Mouse (Mus musculus) hindbrain, embryonic 10.5 days (tissue): Measurements from ENCODE around the gene Cxcl13. TPM values are rescaled to one million over a fixed set of nuclear protein-coding genes. Genes with fewer than 3 reads are reported as not detected.
A peak's percentile ranks its signal among the peaks of the same experiment; 100 is the strongest.
"Not testable (repeated sequence)": the region's sequence is repeated elsewhere in the genome, so short reads cannot be mapped to it uniquely, and the experiment has no call there.

Experiments
- DNase-seq: peaks from one replicate; pipeline ENCODE4 v3.0.0-alpha.2; 2017; ENCODE audit warnings: low spot score
- H3K27ac ChIP-seq: fragments of 300-500 bp; sonication (generic); 2 replicates; pipeline ENCODE4 v1.5.1; 2016; ENCODE audit warnings: mild to moderate bottlenecking, moderate library complexity
- H3K27me3 ChIP-seq: fragments of 300-500 bp; sonication (generic); 2 replicates; pipeline ENCODE4 v1.6.1; 2016; ENCODE audit warnings: mild to moderate bottlenecking; ENCODE audit not compliant: poor library complexity, insufficient read depth, severe bottlenecking
- H3K36me3 ChIP-seq: fragments of 300-500 bp; sonication (generic); 2 replicates; pipeline ENCODE4 v1.6.1; 2016; ENCODE audit warnings: mild to moderate bottlenecking, moderate library complexity
- H3K4me1 ChIP-seq: fragments of 300-500 bp; sonication (generic); replicated peaks from 2 replicates; pipeline ENCODE4 v1.6.1; 2016; ENCODE audit warnings: mild to moderate bottlenecking
- H3K4me3 ChIP-seq: fragments of 300-500 bp; sonication (generic); 2 replicates; pipeline ENCODE4 v1.5.1; 2016; ENCODE audit warnings: mild to moderate bottlenecking, moderate library complexity
- H3K9me3 ChIP-seq: fragments of 300-500 bp; sonication (generic); 2 replicates; pipeline ENCODE4 v1.6.1; 2016; ENCODE audit warnings: mild to moderate bottlenecking, moderate library complexity
- WGBS: fragments of 180-500 bp; shearing (Covaris S2); methylation state at CpG from one replicate; pipeline ENCODE4 v1.1.7; 2016; 5-methylcytosine and 5-hydroxymethylcytosine counted together
- polyA plus RNA-seq: library from polyadenylated mRNA; unstranded; fragments of >200 nt; fragmentation: Nextera tagmentation; extraction: Ambion mirVana; gene quantifications from 2 replicates; pipeline ENCODE4 v1.2.1, GENCODE M21; 2016

The Cxcl13 gene
- polyA plus RNA-seq, 1 experiment from 2014 or later = 0.26 TPM

GRCm38 (mm10) chr5:95946344-95946743, 10.4 kb upstream of the Cxcl13 start:
- 79% methylated on average over 2 of the region's 2 CpGs for WGBS
- Histone ChIP-seq H3K4me1 (peaks cover 7% of the 10 kb centered on the region), H3K27ac (no peak overlapping the region), H3K9me3 (no peaks in the 10 kb centered on the region), H3K4me3 (no peak overlapping the region), H3K36me3 (no peaks in the 10 kb centered on the region), H3K27me3 (no peaks in the 10 kb centered on the region)
- DNase-seq = no peak

DNA sequence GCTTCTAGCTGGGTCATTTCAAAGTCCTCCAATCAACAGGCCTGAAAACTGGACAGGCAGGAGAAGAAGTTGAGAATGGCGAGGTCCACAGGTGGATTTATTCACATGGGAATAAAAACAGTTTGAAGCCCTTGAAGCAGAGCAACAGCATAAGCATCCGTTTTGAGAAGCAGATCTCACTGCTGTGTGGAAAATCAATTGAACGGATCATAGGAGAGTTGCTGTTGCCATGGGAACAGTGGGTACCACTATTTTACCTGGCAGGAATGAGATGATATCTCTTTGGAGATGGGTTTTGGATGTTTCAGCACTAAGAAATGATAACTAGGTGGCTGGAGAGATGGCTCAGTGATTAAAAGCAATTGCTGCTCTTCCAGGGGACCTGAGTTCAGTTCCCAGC, 8.1 kb upstream of the Cxcl13 start:
- Histone ChIP-seq H3K27me3 (no peaks in the 10 kb centered on the region), H3K4me1 (no peaks in the 10 kb centered on the region), H3K4me3 (no peak overlapping the region), H3K27ac (no peak overlapping the region), H3K9me3 (no peaks in the 10 kb centered on the region), H3K36me3 (no peaks in the 10 kb centered on the region)
- WGBS = 81% methylated on average over 3 of the region's 3 CpGs
- no peak for DNase-seq

DNA sequence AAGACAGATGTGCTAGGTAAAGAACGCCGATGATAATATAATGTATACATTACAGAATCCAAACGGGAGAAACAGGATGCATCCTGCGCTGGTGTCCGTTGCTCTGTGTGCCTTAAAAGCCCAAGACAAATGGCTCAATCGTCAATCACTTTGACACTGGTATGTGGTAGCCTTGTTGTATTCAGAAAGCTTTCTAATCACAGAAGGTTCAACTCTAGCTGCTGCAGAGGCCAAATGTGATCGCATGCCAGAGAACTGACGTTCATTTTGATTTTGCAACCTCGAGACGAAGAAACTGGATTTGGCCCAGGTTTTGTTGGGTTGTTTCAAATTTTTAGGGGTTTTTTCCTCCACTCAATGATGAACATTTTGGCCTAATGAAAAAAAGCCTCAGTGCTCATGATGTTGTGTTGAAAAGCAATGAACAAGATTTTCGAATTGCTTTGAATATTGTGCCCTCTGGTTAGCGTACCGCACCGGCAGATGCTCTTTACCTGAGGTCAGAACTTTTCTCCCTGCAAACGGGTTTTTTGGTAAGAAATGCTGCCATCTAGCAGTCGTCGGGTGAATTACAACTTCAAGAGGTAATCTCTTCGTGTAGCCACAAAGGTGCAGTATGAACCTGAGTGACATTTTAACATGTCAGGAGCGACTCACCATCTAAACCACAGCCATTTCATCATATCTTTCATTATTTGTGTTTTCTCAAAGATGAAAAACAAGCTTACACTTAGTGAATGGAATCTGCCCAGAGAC, 6.6 kb upstream of the Cxcl13 start:
- Histone ChIP-seq H3K9me3 (no peaks in the 10 kb centered on the region), H3K27me3 (no peaks in the 10 kb centered on the region), H3K27ac (no peak overlapping the region), H3K4me1 (no peaks in the 10 kb centered on the region), H3K36me3 (no peaks in the 10 kb centered on the region), H3K4me3 (no peak overlapping the region)
- 45% methylated on average over 19 of the region's 19 CpGs for WGBS
- peak; percentile 43 for DNase-seq

- Histone ChIP-seq H3K4me1 (no peaks in the 10 kb centered on the region), H3K9me3 (no peaks in the 10 kb centered on the region), H3K27ac (no peak overlapping the region), H3K36me3 (no peaks in the 10 kb centered on the region), H3K27me3 (no peaks in the 10 kb centered on the region), H3K4me3 (no peak overlapping the region)
- no peak for DNase-seq
- 73% methylated on average over 2 of the region's 2 CpGs for WGBS
Measured at GRCm38 (mm10) chr5:95964940-95965339, 8.2 kb downstream of the Cxcl13 start.

DNA sequence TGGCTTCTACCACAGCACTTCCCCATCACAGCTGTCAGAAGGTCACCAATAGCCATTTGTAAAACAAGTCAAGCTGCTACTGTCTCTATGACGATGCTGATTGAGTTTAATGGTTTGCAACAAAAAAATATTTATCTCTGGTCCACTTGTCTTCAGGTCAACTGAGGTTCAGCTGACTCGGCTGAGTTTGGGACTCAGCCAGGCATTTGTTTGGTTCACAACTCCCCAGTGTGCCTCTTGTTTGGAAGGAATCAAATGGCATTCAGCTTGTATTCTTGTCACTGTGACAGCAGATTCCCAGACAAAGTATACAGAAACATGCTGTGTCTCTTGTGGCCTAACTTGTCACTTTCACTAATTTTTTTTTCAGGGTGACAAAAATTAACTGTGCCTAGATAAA, 9.9 kb downstream of the Cxcl13 start:
- DNase-seq = no peak
- Histone ChIP-seq H3K36me3 (no peaks in the 10 kb centered on the region), H3K27ac (no peak overlapping the region), H3K9me3 (no peaks in the 10 kb centered on the region), H3K4me3 (no peak overlapping the region), H3K4me1 (no peaks in the 10 kb centered on the region), H3K27me3 (no peaks in the 10 kb centered on the region)
- WGBS = 47% methylated on average over 2 of the region's 2 CpGs

GRCm38 (mm10) chr5:95970845-95971244, 14.1 kb downstream of the Cxcl13 start:
- no peaks in the 10 kb centered on the region for H3K36me3 ChIP-seq
- DNase-seq = peak; percentile 29
- no peaks in the 10 kb centered on the region for H3K9me3 ChIP-seq
- WGBS = 41% methylated on average over 6 of the region's 6 CpGs
- H3K27me3 ChIP-seq = 0 out of 2 replicates have a peak, but pooled peaks cover 3% of the 10 kb centered on the region
- no peak overlapping the region for H3K27ac ChIP-seq
- H3K4me3 ChIP-seq = no peak overlapping the region
- no peaks in the 10 kb centered on the region for H3K4me1 ChIP-seq

DNA sequence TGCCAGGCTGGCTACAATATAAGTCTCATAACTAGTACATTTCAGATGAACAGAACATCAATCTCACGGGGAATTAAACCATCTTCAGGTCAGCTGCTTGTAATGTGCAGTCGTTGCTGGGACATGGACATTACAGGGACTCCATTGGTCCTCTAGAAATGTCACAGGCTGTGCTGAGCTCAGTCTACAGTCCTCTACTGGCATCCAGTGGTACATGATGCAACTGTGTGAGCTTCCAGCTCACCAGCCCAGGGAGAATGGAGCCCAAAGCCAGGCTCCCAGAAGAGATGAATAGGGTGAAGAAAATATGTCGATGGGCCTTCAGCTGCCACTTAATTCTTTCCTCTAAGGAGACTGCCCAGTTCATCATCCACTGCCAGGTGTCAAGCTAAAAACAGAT, 15.5 kb downstream of the Cxcl13 start:
- Histone ChIP-seq H3K4me3 (no peak overlapping the region), H3K4me1 (peaks cover 5% of the 10 kb centered on the region), H3K27ac (no peak overlapping the region), H3K36me3 (no peaks in the 10 kb centered on the region), H3K9me3 (no peaks in the 10 kb centered on the region), H3K27me3 (0 out of 2 replicates have a peak, but pooled peaks cover 3% of the 10 kb centered on the region)
- DNase-seq = no peak
- WGBS = 86% methylated on average over 3 of the region's 3 CpGs

- DNase-seq, H3K36me3 ChIP-seq, H3K9me3 ChIP-seq, H3K4me1 ChIP-seq, H3K27ac ChIP-seq, H3K27me3 ChIP-seq: not testable (repeated sequence)
- WGBS = 45% methylated on average over 34 of the region's 34 CpGs
- peak overlapping the region; percentile 32 for H3K4me3 ChIP-seq
Measured at GRCm38 (mm10) chr5:95973806-95974205, 17.1 kb downstream of the Cxcl13 start.

DNA sequence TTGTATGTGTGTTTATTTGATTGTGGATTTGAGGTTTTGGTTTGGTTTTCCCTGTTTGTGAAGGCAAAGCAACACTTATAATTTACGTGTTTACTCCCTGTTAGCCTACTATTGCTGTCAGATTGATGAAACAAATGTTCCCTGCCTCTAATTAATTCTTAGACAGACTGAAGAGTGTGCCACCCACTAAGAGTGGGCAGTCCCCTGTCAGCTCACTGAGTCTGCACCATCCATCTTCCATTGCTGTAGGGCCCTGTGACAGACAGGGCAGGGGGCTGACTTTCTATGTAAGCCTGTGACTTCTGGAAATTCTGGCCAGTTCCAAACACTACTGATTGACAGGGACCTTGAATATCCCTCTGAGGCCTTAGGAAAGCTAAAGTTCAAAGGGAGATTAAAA, 19.5 kb downstream of the Cxcl13 start:
- Histone ChIP-seq H3K4me3 (no peak overlapping the region), H3K27me3 (0 out of 2 replicates have a peak, but pooled peaks cover 3% of the 10 kb centered on the region), H3K4me1 (peaks cover 5% of the 10 kb centered on the region), H3K36me3 (no peaks in the 10 kb centered on the region), H3K27ac (no peak overlapping the region), H3K9me3 (no peaks in the 10 kb centered on the region)
- no peak for DNase-seq
- WGBS = 72% methylated on average over 1 of the region's 1 CpGs

DNA sequence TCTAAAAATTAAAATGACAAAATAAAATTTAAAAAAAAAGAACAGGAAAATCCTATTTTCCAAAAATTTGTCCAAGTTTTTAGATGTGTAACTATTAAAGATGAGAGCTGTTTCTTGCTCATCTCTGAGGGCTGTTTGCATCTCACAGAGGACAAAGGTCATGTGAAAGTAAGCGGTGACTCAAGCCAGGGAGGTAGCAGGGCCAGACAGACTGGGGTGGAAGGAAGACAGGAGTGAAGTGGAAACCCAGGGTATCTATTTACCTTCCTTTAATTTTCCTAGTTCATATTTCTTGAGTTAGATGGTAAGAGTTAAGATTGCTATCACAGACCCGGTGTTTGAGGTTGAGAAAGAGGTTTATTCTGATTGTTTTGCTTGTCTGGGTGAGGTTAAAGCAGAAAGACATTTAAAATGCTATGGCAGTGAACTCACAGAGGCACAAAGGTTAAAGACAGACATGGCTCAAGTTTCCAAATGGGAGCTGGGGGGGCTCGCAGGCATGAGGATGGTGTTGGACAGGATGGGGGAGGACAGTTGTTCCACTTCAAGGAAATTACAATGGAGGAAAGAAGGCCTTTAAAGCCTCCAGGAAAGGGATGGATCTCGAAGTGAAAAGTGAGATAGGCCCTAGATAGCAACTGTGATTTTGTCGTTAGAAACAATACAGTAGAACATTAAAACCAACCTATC, 27.2 kb downstream of the Cxcl13 start:
- no peaks in the 10 kb centered on the region for H3K27me3 ChIP-seq
- 62% methylated on average over 5 of the region's 5 CpGs for WGBS
- H3K4me3 ChIP-seq = no peak overlapping the region
- H3K36me3 ChIP-seq = no peaks in the 10 kb centered on the region
- no peak for DNase-seq
- no peak overlapping the region for H3K27ac ChIP-seq
- H3K4me1 ChIP-seq = no peaks in the 10 kb centered on the region
- H3K9me3 ChIP-seq = no peaks in the 10 kb centered on the region

DNA sequence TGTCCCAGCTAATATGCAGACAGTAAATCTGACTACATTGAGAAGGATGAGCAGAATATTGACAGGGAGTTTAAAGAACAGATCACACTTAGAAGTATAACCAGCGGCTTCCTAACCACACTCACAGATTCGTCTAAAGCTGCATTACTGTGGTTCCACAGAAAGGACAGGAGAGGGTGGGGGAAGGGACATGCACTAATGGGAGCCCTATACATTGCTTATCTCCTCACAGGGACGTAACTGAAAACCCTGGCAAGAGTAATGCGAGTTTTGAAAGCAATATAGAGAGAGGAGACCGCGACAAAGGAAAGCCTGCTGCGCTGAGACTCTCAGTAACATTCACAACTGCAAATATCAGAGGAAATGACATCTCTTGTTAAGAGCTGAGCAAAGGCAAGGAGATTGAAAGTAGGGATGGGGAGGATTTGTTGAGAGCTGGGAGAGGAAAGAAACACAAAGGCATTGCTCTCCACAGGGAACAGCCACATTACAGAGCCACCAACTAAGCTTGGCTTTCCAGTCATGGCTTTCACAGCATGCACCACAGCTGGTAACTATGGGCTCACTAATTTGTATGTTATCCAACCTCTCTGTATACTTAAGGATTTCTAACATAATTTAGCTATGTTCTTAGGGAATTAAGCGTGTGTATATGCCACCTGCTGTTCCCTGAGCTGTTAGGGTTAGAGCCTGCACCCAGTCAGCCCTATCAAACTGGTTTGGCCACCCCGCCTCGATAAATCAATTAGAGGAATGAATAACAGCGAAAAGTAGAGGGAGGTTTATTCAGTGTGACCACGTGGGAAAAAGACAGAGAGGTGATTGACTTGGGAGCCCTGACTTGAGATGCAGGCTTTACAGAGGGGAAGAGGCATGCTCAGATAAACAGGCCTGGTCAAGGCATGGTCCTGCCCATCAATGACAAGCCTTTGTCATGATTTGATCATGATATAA, 34.9 kb downstream of the Cxcl13 start:
- Histone ChIP-seq H3K9me3 (no peaks in the 10 kb centered on the region), H3K4me3 (no peak overlapping the region), H3K4me1 (peaks cover 11% of the 10 kb centered on the region), H3K27ac (no peak overlapping the region), H3K36me3 (no peaks in the 10 kb centered on the region), H3K27me3 (no peaks in the 10 kb centered on the region)
- 8% methylated on average over 12 of the region's 12 CpGs for WGBS
- no peak for DNase-seq

- Histone ChIP-seq H3K4me3 (no peak overlapping the region), H3K27ac (no peak overlapping the region), H3K27me3 (no peaks in the 10 kb centered on the region), H3K9me3 (no peaks in the 10 kb centered on the region), H3K4me1 (no peaks in the 10 kb centered on the region), H3K36me3 (no peaks in the 10 kb centered on the region)
- DNase-seq = no peak
- 81% methylated on average over 3 of the region's 3 CpGs for WGBS
Measured at GRCm38 (mm10) chr5:95997276-95997675, 40.5 kb downstream of the Cxcl13 start.

GRCm38 (mm10) chr5:96003348-96003747, 46.6 kb downstream of the Cxcl13 start:
- H3K9me3 ChIP-seq = no peaks in the 10 kb centered on the region
- no peak overlapping the region for H3K27ac ChIP-seq
- H3K4me3 ChIP-seq = no peak overlapping the region
- H3K27me3 ChIP-seq = no peaks in the 10 kb centered on the region
- no peak for DNase-seq
- H3K36me3 ChIP-seq = no peaks in the 10 kb centered on the region
- no peaks in the 10 kb centered on the region for H3K4me1 ChIP-seq
